Mouse (Mus musculus) embryo, embryonic 10.5 days (tissue): ENCODE data around the gene Cenpm.

Source experiments
- DNase-seq: peaks from one replicate; pipeline ENCODE4 v3.0.0-alpha.2; 2015; ENCODE audit warnings: low spot score

Cenpm gene

GRCm38 (mm10) chr15:82192617-82193016 is 51.9 kb downstream of the Cenpm start:
- no peak for DNase-seq

GRCm38 (mm10) chr15:82188481-82189240 is 55.9 kb downstream of the Cenpm start:
- DNase-seq, result peak; percentile 69

GRCm38 (mm10) chr15:82187924-82188323 is 56.6 kb downstream of the Cenpm start:
- DNase-seq, result no peak

- DNase-seq, result no peak
These were observed 57.1 kb downstream of the Cenpm start for GRCm38 (mm10) chr15:82187401-82187800.

- no peak for DNase-seq
These were observed 57.6 kb downstream of the Cenpm start for GRCm38 (mm10) chr15:82186931-82187330.

GRCm38 (mm10) chr15:82186131-82186530 is 58.4 kb downstream of the Cenpm start:
- no peak for DNase-seq

GRCm38 (mm10) chr15:82185062-82185783 is 59.3 kb downstream of the Cenpm start:
- DNase-seq, result no peak

GRCm38 (mm10) chr15:82184656-82185055 is 59.9 kb downstream of the Cenpm start:
- DNase-seq, result no peak

GRCm38 (mm10) chr15:82184183-82184582 is 60.4 kb downstream of the Cenpm start:
- DNase-seq, result peak; percentile 30
